Mouse (Mus musculus): Measurements from ENCODE around the gene Gm10486. TPM values are rescaled to one million over a fixed set of nuclear protein-coding genes. Genes with fewer than 3 reads are reported as not detected.
"Not testable (repeated sequence)": the region's sequence is repeated elsewhere in the genome, so short reads cannot be mapped to it uniquely, and the experiment has no call there.

Gm10486 gene
- polyA plus RNA-seq (2012; rRNA removed), result not detected in 2 replicates

DNA sequence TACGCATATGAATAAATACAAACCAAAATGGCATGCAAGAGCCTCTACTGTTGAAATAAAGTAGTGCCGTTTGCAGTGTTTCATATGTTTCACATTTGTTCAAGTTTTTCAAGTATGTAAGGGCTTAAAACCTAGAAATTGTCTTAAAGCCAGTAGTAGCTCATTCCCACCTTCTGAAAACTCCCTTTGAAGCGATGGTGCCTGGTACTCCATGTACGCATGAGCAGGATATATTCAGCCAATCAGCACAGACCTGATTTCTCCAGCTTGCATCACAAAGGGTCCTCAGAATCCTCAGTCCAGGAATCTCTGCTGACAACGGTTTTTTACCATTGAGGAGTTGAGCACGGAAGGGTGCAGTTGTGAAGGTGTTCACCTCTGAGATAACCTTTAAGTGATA, at the start of gene Gm10486:
Gm10486 (plus strand) TSS at position 301 of the 400 bp plus-strand sequence.
- WGBS, result no CpG with 5 or more reads among the region's 6 CpGs
- not testable (repeated sequence) for DNase-seq (ENCODE audit: low read depth, low spot score)
